Mouse (Mus musculus) frontal cortex, postnatal 14 days (tissue): Measurements from ENCODE around the gene Cyp46a1.

Experiments
- DNase-seq, 2 experiments: peaks; one replicate each; pipeline ENCODE4 v3.0.0; 2022; ENCODE audit warnings: low spot score in 2 of 2

Gene Cyp46a1

GRCm38 (mm10) chr12:108311741-108312290 is 22.4 kb upstream of the Cyp46a1 start:
- DNase-seq, result no peak

- DNase-seq, result no peak
Observed at GRCm38 (mm10) chr12:108312432-108312851, 21.7 kb upstream of the Cyp46a1 start.

GRCm38 (mm10) chr12:108313244-108313772 is 20.9 kb upstream of the Cyp46a1 start:
- no peak for DNase-seq

GRCm38 (mm10) chr12:108315818-108316217 is 18.4 kb upstream of the Cyp46a1 start:
- DNase-seq, result no peak

- DNase-seq, result no peak
Observed at GRCm38 (mm10) chr12:108316655-108317054, 17.5 kb upstream of the Cyp46a1 start.

- DNase-seq, result no peak
Observed at GRCm38 (mm10) chr12:108317201-108317738, 16.9 kb upstream of the Cyp46a1 start.

GRCm38 (mm10) chr12:108317826-108318430 is 16.3 kb upstream of the Cyp46a1 start:
- no peak for DNase-seq

GRCm38 (mm10) chr12:108318499-108318898 is 15.7 kb upstream of the Cyp46a1 start:
- no peak for DNase-seq

GRCm38 (mm10) chr12:108320096-108320495 is 14.1 kb upstream of the Cyp46a1 start:
- DNase-seq, result no peak

- no peak for DNase-seq
Observed at GRCm38 (mm10) chr12:108326401-108326800, 7.8 kb upstream of the Cyp46a1 start.

- DNase-seq, result peak; percentile 76 to 79
Observed at GRCm38 (mm10) chr12:108327889-108328491, 6.2 kb upstream of the Cyp46a1 start.

GRCm38 (mm10) chr12:108333056-108333455 is 1.1 kb upstream of the Cyp46a1 start:
- peak; percentile 72 to 77 for DNase-seq

- no peak for DNase-seq
Observed at GRCm38 (mm10) chr12:108333481-108333882, 699 bp upstream of the Cyp46a1 start.

GRCm38 (mm10) chr12:108334529-108334928 is 348 bp downstream of the Cyp46a1 start:
- DNase-seq, result peak in 1 of 2 experiments; percentile 34

- DNase-seq, result peak in 1 of 2 experiments; percentile 37
Observed at GRCm38 (mm10) chr12:108338572-108339190, 4.5 kb downstream of the Cyp46a1 start.

- DNase-seq, result no peak
Observed at GRCm38 (mm10) chr12:108348151-108348550, 14.0 kb downstream of the Cyp46a1 start.

- no peak for DNase-seq
Observed at GRCm38 (mm10) chr12:108349026-108349425, 14.8 kb downstream of the Cyp46a1 start.

- no peak for DNase-seq
Observed at GRCm38 (mm10) chr12:108350931-108351330, 16.8 kb downstream of the Cyp46a1 start.

- no peak for DNase-seq
Observed at GRCm38 (mm10) chr12:108352371-108353136, 18.4 kb downstream of the Cyp46a1 start.

- no peak for DNase-seq
Observed at GRCm38 (mm10) chr12:108354284-108354683, 20.1 kb downstream of the Cyp46a1 start.

GRCm38 (mm10) chr12:108355271-108355670 is 21.1 kb downstream of the Cyp46a1 start:
- no peak for DNase-seq
